Mouse (Mus musculus) stomach, embryonic 15.5 days (tissue): ENCODE results near the gene Jpt2. TPM values are rescaled to one million over a fixed set of nuclear protein-coding genes. Genes with fewer than 3 reads are reported as not detected.

Experiments
- ATAC-seq: fragments of 200-750 bp; cut with Nextera tagmentation; 2 replicates; pipeline ENCODE4 v1.8.0; 2017; ENCODE audit warnings: low read depth, moderate number of reproducible peaks, moderate TSS enrichment; ENCODE audit not compliant: insufficient read depth, low FRiP score
- H3K27ac ChIP-seq: fragments of 300-500 bp; sonication (generic); 2 replicates; pipeline ENCODE4 v1.5.1; 2015; ENCODE audit warnings: mild to moderate bottlenecking, inconsistent platforms
- H3K27me3 ChIP-seq: fragments of 300-500 bp; sonication (generic); replicated peaks from 2 replicates; pipeline ENCODE4 v1.6.1; 2015; ENCODE audit warnings: inconsistent platforms
- H3K36me3 ChIP-seq: fragments of 300-500 bp; sonication (generic); 2 replicates; pipeline ENCODE4 v1.6.1; 2015; ENCODE audit warnings: inconsistent platforms
- H3K4me1 ChIP-seq: fragments of 300-500 bp; sonication (generic); 2 replicates; pipeline ENCODE4 v1.6.1; 2015; ENCODE audit warnings: inconsistent platforms
- H3K4me2 ChIP-seq: fragments of 300-500 bp; sonication (generic); 2 replicates; pipeline ENCODE4 v1.6.1; 2015; ENCODE audit warnings: mild to moderate bottlenecking, inconsistent platforms
- H3K4me3 ChIP-seq: fragments of 300-500 bp; sonication (generic); replicated peaks from 2 replicates; pipeline ENCODE4 v1.5.1; 2015; ENCODE audit warnings: inconsistent platforms
- H3K9ac ChIP-seq: fragments of 300-500 bp; sonication (generic); 2 replicates; pipeline ENCODE4 v1.6.1; 2015; ENCODE audit warnings: inconsistent platforms
- H3K9me3 ChIP-seq: fragments of 300-500 bp; sonication (generic); 2 replicates; pipeline ENCODE4 v1.6.1; 2016; ENCODE audit warnings: inconsistent platforms
- WGBS: fragments of 180-500 bp; shearing (Covaris S2); methylation state at CpG from one replicate; pipeline ENCODE4 v1.1.7; 2015; 5-methylcytosine and 5-hydroxymethylcytosine counted together
- polyA plus RNA-seq: library from polyadenylated mRNA; unstranded; fragments of >200 nt; fragmentation: Nextera tagmentation; extraction: Ambion mirVana; gene quantifications from 2 replicates; pipeline ENCODE4 v1.2.1, GENCODE M21; 2015

The Jpt2 gene
- polyA plus RNA-seq, 1 experiment from 2014 or later = 183 TPM

GRCm38 (mm10) chr17:24894061-24894994, 66.2 kb downstream of the Jpt2 start:
- H3K36me3 ChIP-seq = peaks cover 44% of the 10 kb centered on the region
- H3K4me3 ChIP-seq = peak overlapping the region; percentile 84
- peaks cover 27% of the 10 kb centered on the region for H3K4me1 ChIP-seq
- 10% methylated on average over 31 of the region's 31 CpGs for WGBS
- H3K27ac ChIP-seq = peak overlapping the region; percentile 85
- ATAC-seq = no peak
- H3K9me3 ChIP-seq = no peaks in the 10 kb centered on the region
- peak overlapping the region; percentile 86 for H3K4me2 ChIP-seq
- no peaks in the 10 kb centered on the region for H3K27me3 ChIP-seq
- peak overlapping the region; percentile 75 for H3K9ac ChIP-seq

DNA sequence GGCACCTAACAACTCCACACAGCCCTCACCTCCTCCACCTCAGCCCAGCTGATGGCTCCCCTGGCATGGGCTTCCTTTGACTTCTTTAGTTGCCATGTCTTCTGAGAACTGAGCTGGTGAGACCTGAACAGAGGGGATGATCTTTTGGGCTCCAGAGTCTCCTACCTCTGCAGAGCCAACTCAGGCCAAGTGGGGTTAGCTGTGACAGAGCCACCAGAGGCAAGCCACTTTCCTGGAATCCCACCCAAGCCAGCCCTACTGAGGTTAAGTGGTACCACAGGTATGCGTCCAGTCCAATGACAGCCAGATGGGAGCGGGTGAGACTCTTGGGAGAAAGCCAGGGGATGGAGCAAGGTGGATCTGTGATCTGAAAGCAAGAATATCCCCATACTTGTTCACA, 67.2 kb downstream of the Jpt2 start:
- Histone ChIP-seq H3K4me3 (no peak overlapping the region), H3K27ac (no peak overlapping the region), H3K36me3 (peaks cover 39% of the 10 kb centered on the region), H3K9me3 (no peaks in the 10 kb centered on the region), H3K4me2 (no peak overlapping the region), H3K9ac (no peak overlapping the region), H3K27me3 (no peaks in the 10 kb centered on the region), H3K4me1 (peaks cover 28% of the 10 kb centered on the region)
- no peak for ATAC-seq
- WGBS = 96% methylated on average over 2 of the region's 2 CpGs

- WGBS = 91% methylated on average over 12 of the region's 12 CpGs
- Histone ChIP-seq H3K9ac (no peak overlapping the region), H3K27me3 (no peaks in the 10 kb centered on the region), H3K27ac (no peak overlapping the region), H3K4me1 (peaks cover 31% of the 10 kb centered on the region), H3K4me3 (no peak overlapping the region), H3K9me3 (no peaks in the 10 kb centered on the region), H3K36me3 (peaks cover 35% of the 10 kb centered on the region), H3K4me2 (no peak overlapping the region)
- ATAC-seq = no peak
These were observed 67.7 kb downstream of the Jpt2 start for GRCm38 (mm10) chr17:24892785-24893184.

DNA sequence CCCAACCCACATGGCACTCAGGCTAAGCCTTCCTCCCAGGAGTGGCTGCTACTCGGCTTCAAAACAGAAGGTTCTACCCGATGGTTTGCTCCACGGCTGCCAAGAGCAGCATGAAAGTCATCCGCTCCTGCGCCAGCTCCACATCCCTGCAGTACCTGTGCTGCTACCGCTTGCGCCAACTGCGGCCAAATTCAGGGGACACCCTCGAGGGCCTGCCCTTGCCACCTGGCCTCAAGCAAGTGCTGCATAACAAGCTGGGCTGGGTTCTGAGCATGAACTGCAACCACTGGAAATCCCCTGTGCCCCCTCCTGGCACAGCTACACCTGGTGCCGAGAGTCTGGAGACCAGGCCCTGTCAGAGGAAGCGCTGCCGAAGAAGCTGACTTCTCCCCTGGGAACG, 69.2 kb downstream of the Jpt2 start:
- no peaks in the 10 kb centered on the region for H3K27me3 ChIP-seq
- no peak overlapping the region for H3K4me2 ChIP-seq
- ATAC-seq = no peak
- no peak overlapping the region for H3K4me3 ChIP-seq
- whole genome bisulfite sequencing = 82% methylated on average over 13 of the region's 13 CpGs
- H3K9me3 ChIP-seq = no peaks in the 10 kb centered on the region
- peaks cover 33% of the 10 kb centered on the region for H3K36me3 ChIP-seq
- no peak overlapping the region for H3K27ac ChIP-seq
- H3K9ac ChIP-seq = no peak overlapping the region
- H3K4me1 ChIP-seq = peaks cover 30% of the 10 kb centered on the region

DNA sequence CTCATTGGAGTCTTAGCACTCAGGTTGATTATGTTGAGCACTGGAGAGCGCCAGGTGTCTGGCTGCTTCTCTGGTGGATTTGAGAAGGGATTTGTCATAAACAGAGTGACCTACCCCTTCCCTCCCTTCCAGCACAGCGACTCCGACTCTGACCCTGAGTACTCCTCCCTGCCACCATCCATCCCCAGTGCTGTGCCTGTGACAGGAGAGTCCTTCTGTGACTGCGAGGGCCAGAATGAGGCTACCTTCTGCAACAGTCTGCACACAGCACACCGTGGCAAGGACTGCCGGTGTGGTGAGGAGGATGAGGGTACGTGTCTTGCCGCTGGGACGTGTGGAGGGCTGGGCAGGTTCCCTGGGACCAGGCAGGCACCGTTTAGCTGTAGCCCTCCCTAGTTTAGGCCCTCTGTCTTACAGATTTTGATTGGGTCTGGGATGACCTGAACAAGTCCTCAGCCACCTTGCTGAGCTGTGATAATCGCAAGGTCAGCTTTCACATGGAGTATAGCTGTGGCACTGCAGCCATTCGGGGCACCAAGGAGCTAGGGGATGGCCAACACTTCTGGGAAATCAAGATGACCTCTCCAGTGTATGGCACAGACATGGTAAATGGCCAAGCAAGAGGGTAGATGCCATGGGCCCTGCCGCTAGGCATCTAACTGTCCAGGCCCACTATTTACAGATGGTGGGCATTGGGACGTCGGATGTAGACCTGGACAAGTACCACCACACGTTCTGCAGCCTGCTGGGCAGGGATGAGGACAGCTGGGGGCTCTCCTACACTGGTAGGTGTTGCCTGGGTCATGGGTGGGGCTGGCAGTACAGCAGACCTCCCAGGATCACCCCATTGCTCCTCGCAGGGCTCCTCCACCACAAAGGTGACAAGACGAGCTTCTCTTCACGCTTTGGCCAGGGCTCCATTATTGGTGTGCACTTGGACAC, 70.1 kb downstream of the Jpt2 start:
- H3K36me3 ChIP-seq = peaks cover 33% of the 10 kb centered on the region
- no peak overlapping the region for H3K4me3 ChIP-seq
- no peak overlapping the region for H3K27ac ChIP-seq
- no peaks in the 10 kb centered on the region for H3K9me3 ChIP-seq
- no peak overlapping the region for H3K4me2 ChIP-seq
- no peaks in the 10 kb centered on the region for H3K27me3 ChIP-seq
- WGBS = 80% methylated on average over 19 of the region's 19 CpGs
- H3K4me1 ChIP-seq = peaks cover 27% of the 10 kb centered on the region
- H3K9ac ChIP-seq = no peak overlapping the region
- ATAC-seq = no peak

DNA sequence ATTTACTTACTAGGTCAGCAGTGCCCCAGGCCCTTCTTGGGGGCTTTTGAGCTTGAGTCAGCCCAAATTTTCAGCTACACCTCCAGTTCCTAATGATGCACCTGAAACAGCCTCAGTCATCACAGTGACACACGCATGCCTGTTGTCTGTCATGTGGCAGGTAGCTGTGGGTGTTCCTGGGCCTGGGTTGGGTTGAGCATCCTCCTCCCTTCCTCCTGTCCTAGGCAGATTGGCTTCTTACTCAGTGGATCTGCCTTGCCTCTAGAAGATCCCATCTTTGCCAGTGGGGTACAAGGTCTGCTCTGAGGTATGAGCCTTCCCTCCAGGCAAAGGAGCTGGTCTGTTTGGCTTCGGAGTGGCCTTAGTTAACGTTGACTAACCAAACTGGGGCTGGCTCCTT, 71.6 kb downstream of the Jpt2 start:
- Histone ChIP-seq H3K36me3 (peaks cover 33% of the 10 kb centered on the region), H3K27ac (no peak overlapping the region), H3K4me1 (peaks cover 28% of the 10 kb centered on the region), H3K9ac (no peak overlapping the region), H3K9me3 (no peaks in the 10 kb centered on the region), H3K4me2 (no peak overlapping the region), H3K27me3 (no peaks in the 10 kb centered on the region), H3K4me3 (no peak overlapping the region)
- ATAC-seq = no peak
- WGBS = 86% methylated on average over 3 of the region's 3 CpGs

Other genes starting within 250 kb of the Jpt2 start
- 0.19 TPM in 1 of 2 replicates, not detected in the other for gene Rnf151, start 242.6 kb downstream of the Jpt2 start, polyA plus RNA-seq
- 1,497 and 1,515 TPM in 2 replicates for gene Rps2, start 242.6 kb downstream of the Jpt2 start, polyA plus RNA-seq
- 238 and 259 TPM in 2 replicates for gene Ndufb10, start 236.2 kb downstream of the Jpt2 start, polyA plus RNA-seq
- gene Rpl3l, start 232.9 kb downstream of the Jpt2 start, polyA plus RNA-seq = 0.15 TPM in 1 of 2 replicates, not detected in the other
- 37.0 and 41.4 TPM in 2 replicates for gene Msrb1, start 224.0 kb downstream of the Jpt2 start, polyA plus RNA-seq
- gene Hs3st6, start 207.7 kb downstream of the Jpt2 start, polyA plus RNA-seq = 1.1 and 1.5 TPM in 2 replicates
- gene Meiob, start 156.4 kb downstream of the Jpt2 start, polyA plus RNA-seq = 0.08 TPM in 1 of 2 replicates, not detected in the other
- 49.1 and 49.3 TPM in 2 replicates for gene Hagh, start 120.5 kb downstream of the Jpt2 start, polyA plus RNA-seq
- gene Fahd1, start 110.3 kb downstream of the Jpt2 start, polyA plus RNA-seq = 34.5 and 35.4 TPM in 2 replicates
- 3.9 and 4.0 TPM in 2 replicates for gene Igfals, start 94.7 kb downstream of the Jpt2 start, polyA plus RNA-seq
- gene Nubp2, start 74.3 kb downstream of the Jpt2 start, polyA plus RNA-seq = 49.0 and 49.6 TPM in 2 replicates
- gene Spsb3, start 74.0 kb downstream of the Jpt2 start, polyA plus RNA-seq = 32.1 and 32.5 TPM in 2 replicates
- gene Eme2, start 65.6 kb downstream of the Jpt2 start, polyA plus RNA-seq = 26.3 and 29.3 TPM in 2 replicates
- 102 and 112 TPM in 2 replicates for gene Mrps34, start 65.6 kb downstream of the Jpt2 start, polyA plus RNA-seq
- 77.5 and 79.8 TPM in 2 replicates for gene Nme3, start 64.2 kb downstream of the Jpt2 start, polyA plus RNA-seq
- 29.2 and 31.3 TPM in 2 replicates for gene Mapk8ip3, start 23.7 kb downstream of the Jpt2 start, polyA plus RNA-seq
- 7.1 and 7.6 TPM in 2 replicates for gene Cramp1l, start 55.1 kb upstream of the Jpt2 start, polyA plus RNA-seq
- gene Ift140, start 55.4 kb upstream of the Jpt2 start, polyA plus RNA-seq = 18.9 and 21.6 TPM in 2 replicates
- gene Tmem204, start 122.9 kb upstream of the Jpt2 start, polyA plus RNA-seq = 23.5 and 23.7 TPM in 2 replicates
- gene Telo2, start 155.3 kb upstream of the Jpt2 start, polyA plus RNA-seq = 38.6 and 40.2 TPM in 2 replicates
- gene Ptx4, start 160.1 kb upstream of the Jpt2 start, polyA plus RNA-seq = 0.12 and 0.36 TPM in 2 replicates
- gene Clcn7, start 172.7 kb upstream of the Jpt2 start, polyA plus RNA-seq = 18.1 and 21.1 TPM in 2 replicates
- 0.46 and 0.62 TPM in 2 replicates for gene Ccdc154, start 201.8 kb upstream of the Jpt2 start, polyA plus RNA-seq
- gene Gm38655, start 214.8 kb upstream of the Jpt2 start, polyA plus RNA-seq = 4.3 and 8.4 TPM in 2 replicates
- 34.1 and 35.5 TPM in 2 replicates for gene BC003965, start 223.9 kb upstream of the Jpt2 start, polyA plus RNA-seq
- 7.2 TPM in 2 replicates for gene Unkl, start 227.7 kb upstream of the Jpt2 start, polyA plus RNA-seq